Mouse (Mus musculus) neural tube, embryonic 14.5 days (tissue): ENCODE data around the gene Rint1. TPM values are rescaled to one million over a fixed set of nuclear protein-coding genes. Genes with fewer than 3 reads are reported as not detected.
"Not testable (repeated sequence)": the region's sequence is repeated elsewhere in the genome, so short reads cannot be mapped to it uniquely, and the experiment has no call there.

Experiments used
- ATAC-seq: fragments of 200-750 bp; cut with Nextera tagmentation; 2 replicates; pipeline ENCODE4 v1.8.0; 2017; ENCODE audit warnings: low read depth, mild to moderate bottlenecking, moderate TSS enrichment, moderate library complexity
- H3K27ac ChIP-seq: fragments of 300-500 bp; sonication (generic); 2 replicates; pipeline ENCODE4 v1.5.1; 2014; ENCODE audit warnings: low read depth, mild to moderate bottlenecking, control low read depth, low read length, moderate library complexity, mixed read lengths
- H3K27me3 ChIP-seq: fragments of 300-500 bp; sonication (generic); 2 replicates; pipeline ENCODE4 v1.6.1; 2014; ENCODE audit warnings: low read length; ENCODE audit not compliant: control insufficient read depth, insufficient read depth
- H3K36me3 ChIP-seq: fragments of 300-500 bp; sonication (generic); 2 replicates; pipeline ENCODE4 v1.6.1; 2014; ENCODE audit warnings: low read length, mixed read lengths; ENCODE audit not compliant: control insufficient read depth, insufficient read depth
- H3K4me1 ChIP-seq: fragments of 300-500 bp; sonication (generic); 2 replicates; pipeline ENCODE4 v1.6.1; 2014; ENCODE audit warnings: low read length; ENCODE audit not compliant: control insufficient read depth, insufficient read depth
- H3K4me2 ChIP-seq: fragments of 300-500 bp; sonication (generic); 2 replicates; pipeline ENCODE4 v1.6.1; 2014; ENCODE audit warnings: mild to moderate bottlenecking, low read depth, low read length, control low read depth
- H3K4me3 ChIP-seq: fragments of 300-500 bp; sonication (generic); 2 replicates; pipeline ENCODE4 v1.5.1; 2014; ENCODE audit warnings: low read depth, low read length, control low read depth, mixed read lengths
- H3K9ac ChIP-seq: fragments of 300-500 bp; sonication (generic); replicated peaks from 2 replicates; pipeline ENCODE4 v1.6.1; 2014; ENCODE audit warnings: low read depth, mild to moderate bottlenecking, control low read depth, low read length, mixed read lengths
- H3K9me3 ChIP-seq: fragments of 300-500 bp; sonication (generic); 2 replicates; pipeline ENCODE4 v1.6.1; 2016; ENCODE audit warnings: low read length; ENCODE audit not compliant: control insufficient read depth
- WGBS: fragments of 180-500 bp; shearing (Covaris S2); extraction: QIAGEN DNeasy Blood & Tissue Kit; methylation state at CpG from one replicate; pipeline ENCODE4 v1.1.7; 2014; 5-methylcytosine and 5-hydroxymethylcytosine counted together
- polyA plus RNA-seq: library from polyadenylated mRNA; unstranded; fragments of >200 nt; fragmentation: Nextera tagmentation; extraction: Ambion mirVana; gene quantifications from 2 replicates; pipeline ENCODE4 v1.2.1, GENCODE M21; 2014

The Rint1 gene
- polyA plus RNA-seq, 1 experiment from 2014 or later, result 31.1 TPM

DNA sequence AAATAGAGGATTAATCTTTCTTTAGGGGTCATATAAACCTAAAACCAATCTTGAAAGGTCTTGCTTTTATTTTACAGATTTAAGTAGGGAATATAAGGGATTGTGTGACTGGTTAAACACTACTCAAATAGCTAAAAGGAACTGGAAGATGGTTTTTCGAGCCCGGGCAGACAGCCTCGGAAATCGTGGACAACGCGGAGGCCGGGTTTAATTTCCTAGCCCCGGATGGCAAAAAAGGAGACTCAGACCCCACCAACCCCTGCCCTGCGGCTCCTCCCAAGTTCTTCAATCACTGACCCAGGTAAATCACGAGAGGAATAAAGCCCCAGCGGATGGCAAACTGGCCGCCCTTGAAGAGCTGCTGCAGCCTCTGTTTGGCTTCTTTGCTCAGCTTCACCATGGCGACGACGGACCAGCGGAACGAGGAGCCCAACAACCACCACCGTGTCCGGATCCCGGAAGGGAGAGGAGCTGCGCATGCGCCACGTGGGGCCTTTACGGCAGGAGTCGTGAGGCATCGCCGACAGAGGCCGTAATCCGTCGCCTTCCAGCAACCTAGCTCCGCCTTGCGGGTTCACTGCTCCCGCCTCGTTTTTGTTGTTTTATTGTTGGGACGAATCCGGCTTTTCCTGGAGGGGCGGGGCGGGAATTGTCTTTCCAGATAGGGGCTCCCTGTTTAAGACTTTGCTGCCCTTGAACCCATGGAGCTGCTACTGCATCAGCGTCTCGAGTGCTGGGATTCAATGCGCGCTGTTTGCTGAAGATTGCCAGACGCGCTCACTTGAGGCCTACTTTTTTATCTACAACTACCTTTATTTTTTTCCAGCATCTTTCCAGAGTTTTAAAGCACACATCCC lies 56.4 kb downstream of the Rint1 start, which contains the start of gene Tomm7:
Tomm7 (minus strand) TSS at position 488 of the 857 bp plus-strand sequence.
- Histone ChIP-seq H3K4me3 (peak within 1 kb of the TSS; percentile 71), H3K4me2 (peak within 1 kb of the TSS; percentile 83), H3K9ac (peak within 1 kb of the TSS; percentile 68), H3K27ac (peak within 1 kb of the TSS; percentile 83), H3K9me3 (no peaks in the 10 kb centered on the region), H3K4me1 (peaks cover 10% of the 10 kb centered on the region), H3K27me3 (no peaks in the 10 kb centered on the region), H3K36me3 (peaks cover 7% of the 10 kb centered on the region)
- WGBS, result 1% methylated on average over 44 of the region's 44 CpGs
- peak; percentile 95 for ATAC-seq

DNA sequence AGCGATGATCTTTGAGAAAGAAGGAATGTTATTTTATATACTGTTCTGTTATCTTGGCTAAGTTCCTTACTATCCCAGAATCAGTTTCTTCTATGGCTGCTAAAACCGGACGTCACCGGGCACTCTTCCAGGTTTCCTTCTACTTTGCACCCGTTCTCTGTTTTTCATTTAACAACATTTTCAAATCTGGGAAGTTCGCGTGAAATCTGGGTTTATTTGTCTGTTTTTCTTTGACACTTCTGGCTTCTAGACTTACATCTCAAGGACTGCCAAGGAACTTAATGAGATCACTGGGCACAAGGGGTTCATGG lies 57.0 kb downstream of the Rint1 start:
- 40% methylated on average over 7 of the region's 7 CpGs for WGBS
- Histone ChIP-seq H3K27me3 (no peaks in the 10 kb centered on the region), H3K9me3 (no peaks in the 10 kb centered on the region), H3K36me3 (peaks cover 2% of the 10 kb centered on the region), H3K4me1 (peaks cover 10% of the 10 kb centered on the region), H3K4me2 (peak overlapping the region; percentile 83), H3K27ac (peak overlapping the region; percentile 83), H3K9ac (peak overlapping the region; percentile 50; the same call in 1 of the 2 replicates), H3K4me3 (peak overlapping the region; percentile 71)
- peak; percentile 13; the same call in 1 of the 2 replicates for ATAC-seq

DNA sequence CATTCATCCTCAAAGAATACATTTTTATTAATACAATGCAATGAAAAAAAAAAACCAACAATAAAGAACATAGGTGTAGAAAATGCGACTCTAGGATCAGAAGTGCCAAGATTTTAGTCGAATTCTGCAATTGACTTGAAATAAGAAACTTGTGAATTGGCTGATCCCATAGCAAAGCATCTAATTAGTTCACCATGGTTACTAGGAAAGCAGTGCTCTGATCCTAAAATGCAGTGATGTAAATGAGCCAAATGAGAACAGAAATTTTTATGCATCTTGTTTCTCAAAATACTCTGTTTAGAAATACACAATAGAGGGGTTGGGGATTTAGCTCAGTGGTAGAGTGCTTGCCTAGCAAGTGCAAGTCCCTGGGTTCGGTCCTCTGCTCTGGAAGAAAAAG lies 57.6 kb downstream of the Rint1 start:
- no peak for ATAC-seq
- no peak overlapping the region for H3K9ac ChIP-seq
- H3K4me3 ChIP-seq, result no peak overlapping the region
- H3K36me3 ChIP-seq, result peaks cover 2% of the 10 kb centered on the region; the same call in 1 of the 2 replicates
- no peaks in the 10 kb centered on the region for H3K9me3 ChIP-seq
- H3K4me1 ChIP-seq, result peaks cover 10% of the 10 kb centered on the region
- H3K4me2 ChIP-seq, result no peak overlapping the region
- H3K27ac ChIP-seq, result no peak overlapping the region
- 83% methylated on average over 3 of the region's 3 CpGs for WGBS
- no peaks in the 10 kb centered on the region for H3K27me3 ChIP-seq

DNA sequence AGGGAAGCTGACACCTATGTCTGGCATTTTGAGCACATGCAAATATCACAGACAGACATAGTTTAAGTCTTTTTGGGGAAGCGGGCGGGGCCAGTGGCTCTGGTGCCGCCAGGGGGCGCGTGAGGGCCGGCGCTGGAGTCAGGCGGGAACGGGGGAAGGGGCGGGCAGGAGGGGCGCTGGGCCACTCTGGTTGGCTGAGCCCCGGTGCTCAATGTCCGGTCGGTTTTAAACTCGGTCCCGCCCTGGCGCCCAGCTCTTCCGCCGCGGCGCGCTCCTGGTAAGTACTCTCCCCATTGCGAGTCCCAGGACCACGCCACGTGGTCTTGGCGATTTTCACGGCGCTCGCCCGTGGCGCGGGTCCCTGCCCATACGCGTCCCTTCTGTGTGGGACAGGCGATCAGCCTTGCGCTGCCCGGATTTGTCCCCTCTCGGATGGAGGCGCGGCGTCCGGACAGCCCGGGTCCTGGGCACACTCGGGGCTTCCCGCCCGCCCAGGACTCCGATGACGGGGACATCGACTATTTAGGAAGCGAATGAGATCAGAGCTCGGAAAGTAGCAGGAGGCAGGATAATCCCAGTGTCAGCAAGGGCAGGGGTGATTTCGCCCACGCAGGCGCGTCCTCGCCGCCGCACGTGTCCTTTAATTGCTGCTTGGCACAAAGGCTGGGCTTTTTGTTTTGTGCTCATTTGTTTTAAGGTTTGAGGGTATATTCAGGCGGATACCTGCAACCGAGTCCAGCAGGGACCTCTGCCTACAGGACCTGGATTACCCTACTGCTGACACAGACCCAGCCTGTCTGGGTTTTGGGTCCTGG lies 63.0 kb downstream of the Rint1 start:
- H3K27me3 ChIP-seq, result no peaks in the 10 kb centered on the region
- H3K27ac ChIP-seq, result peak overlapping the region; percentile 60
- H3K4me3 ChIP-seq, result peak overlapping the region; percentile 88
- H3K9me3 ChIP-seq, result no peaks in the 10 kb centered on the region
- peaks cover 6% of the 10 kb centered on the region; the same call in 1 of the 2 replicates for H3K4me1 ChIP-seq
- under 1% methylated on average over 57 of the region's 61 CpGs for WGBS
- peak; percentile 96 for ATAC-seq
- peaks cover 12% of the 10 kb centered on the region; the same call in 1 of the 2 replicates for H3K36me3 ChIP-seq
- H3K4me2 ChIP-seq, result peak overlapping the region; percentile 75
- H3K9ac ChIP-seq, result peak overlapping the region; percentile 76

DNA sequence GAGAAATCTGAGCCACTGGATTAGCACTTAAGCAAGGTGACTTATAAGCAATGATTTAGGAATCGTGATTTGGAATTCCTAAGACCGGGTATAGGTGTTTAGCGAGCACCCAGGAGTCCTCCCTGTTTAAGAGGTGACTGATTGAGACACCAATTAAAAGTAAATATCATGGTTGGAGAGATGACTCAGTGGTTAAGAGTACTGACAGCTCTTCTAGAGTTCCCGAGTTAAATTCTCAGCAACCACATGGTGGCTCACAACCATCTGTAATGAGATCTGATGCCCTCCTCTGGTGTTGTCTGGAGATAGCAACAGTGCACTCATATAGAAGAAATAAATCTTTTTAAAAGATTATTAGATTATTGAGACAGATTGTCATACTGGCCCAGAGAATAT lies 63.6 kb downstream of the Rint1 start:
- peak overlapping the region; percentile 88 for H3K4me3 ChIP-seq
- peaks cover 17% of the 10 kb centered on the region; the same call in 1 of the 2 replicates for H3K36me3 ChIP-seq
- H3K4me2 ChIP-seq, result peak overlapping the region; percentile 75
- WGBS, result 15% methylated on average over 4 of the region's 4 CpGs
- peak overlapping the region; percentile 60 for H3K27ac ChIP-seq
- H3K9me3 ChIP-seq, ATAC-seq, H3K4me1 ChIP-seq, H3K27me3 ChIP-seq: not testable (repeated sequence)
- peak overlapping the region; percentile 76 for H3K9ac ChIP-seq

DNA sequence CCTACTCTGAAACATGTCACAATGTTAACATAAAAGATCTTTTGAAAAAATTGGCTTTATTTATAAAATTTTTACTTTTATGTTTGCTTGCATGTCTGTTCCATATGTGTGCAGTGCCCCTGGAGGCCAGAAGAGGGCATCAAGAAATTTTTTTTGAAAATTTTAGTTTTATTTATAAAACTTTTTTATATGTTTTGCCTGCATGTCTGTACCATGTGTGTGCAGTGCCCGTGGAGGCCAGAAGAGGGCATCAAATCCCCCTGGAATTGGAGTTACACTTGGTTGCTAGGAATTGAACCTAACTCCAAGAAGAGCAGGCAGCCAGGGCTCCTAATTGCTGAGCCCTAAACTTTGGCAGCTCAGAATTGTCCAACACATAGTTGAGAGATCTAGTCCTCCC lies 65.4 kb downstream of the Rint1 start:
- H3K9ac ChIP-seq, H3K4me1 ChIP-seq, H3K27ac ChIP-seq, H3K9me3 ChIP-seq, H3K4me3 ChIP-seq, ATAC-seq, H3K4me2 ChIP-seq, H3K27me3 ChIP-seq: not testable (repeated sequence)
- peaks cover 17% of the 10 kb centered on the region; the same call in 1 of the 2 replicates for H3K36me3 ChIP-seq
- 98% methylated on average over 1 of the region's 1 CpGs for WGBS

DNA sequence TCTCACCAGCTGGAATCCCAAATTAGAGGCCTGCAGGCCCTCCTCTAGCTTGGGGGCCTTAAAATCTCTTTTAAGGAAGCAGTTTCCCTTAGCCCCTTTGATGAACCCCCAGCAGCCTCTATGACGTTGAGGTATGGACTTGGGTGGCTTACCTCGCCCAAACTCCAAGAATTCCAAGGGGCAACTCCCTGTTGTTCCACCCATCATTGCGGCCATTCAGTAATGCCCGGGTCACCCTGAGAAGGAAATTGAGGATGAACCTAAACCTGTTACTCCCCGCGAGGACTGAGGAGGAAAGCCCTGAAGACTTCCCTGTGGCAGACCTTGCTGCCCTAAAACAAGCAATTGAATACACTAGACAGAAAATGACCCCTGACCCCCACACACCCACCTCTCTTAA lies 68.0 kb downstream of the Rint1 start:
- H3K36me3 ChIP-seq, result peaks cover 17% of the 10 kb centered on the region; the same call in 1 of the 2 replicates
- ATAC-seq, result no peak
- no peak overlapping the region for H3K9ac ChIP-seq
- 94% methylated on average over 6 of the region's 6 CpGs for WGBS
- no peaks in the 10 kb centered on the region for H3K27me3 ChIP-seq
- peaks cover 6% of the 10 kb centered on the region; the same call in 1 of the 2 replicates for H3K4me1 ChIP-seq
- no peak overlapping the region for H3K4me2 ChIP-seq
- H3K9me3 ChIP-seq, result no peaks in the 10 kb centered on the region
- no peak overlapping the region for H3K4me3 ChIP-seq
- no peak overlapping the region for H3K27ac ChIP-seq

DNA sequence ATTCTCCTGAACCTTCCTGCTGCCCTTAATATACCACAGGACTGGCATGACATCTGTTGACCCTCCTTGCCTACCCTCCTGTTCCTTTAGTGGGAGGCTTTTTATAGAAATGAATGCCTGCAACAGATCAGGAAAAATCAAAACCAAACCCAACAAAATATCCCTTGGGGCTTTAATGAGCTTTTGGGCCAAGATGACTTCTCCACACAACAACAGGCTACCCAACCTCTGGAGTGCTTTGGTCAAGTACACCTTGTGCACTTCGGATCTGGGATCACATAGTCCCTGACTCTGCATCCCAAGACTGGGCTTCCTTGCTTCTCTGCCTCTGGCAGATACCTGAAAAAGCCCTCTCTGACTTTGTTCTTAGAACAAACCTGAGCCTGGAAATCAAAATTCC lies 68.7 kb downstream of the Rint1 start:
- no peak overlapping the region for H3K27ac ChIP-seq
- H3K4me1 ChIP-seq, result peaks cover 6% of the 10 kb centered on the region; the same call in 1 of the 2 replicates
- WGBS, result 85% methylated on average over 1 of the region's 1 CpGs
- no peaks in the 10 kb centered on the region for H3K27me3 ChIP-seq
- no peak overlapping the region for H3K4me3 ChIP-seq
- no peaks in the 10 kb centered on the region for H3K9me3 ChIP-seq
- no peak overlapping the region for H3K9ac ChIP-seq
- no peak for ATAC-seq
- H3K4me2 ChIP-seq, result no peak overlapping the region
- peaks cover 17% of the 10 kb centered on the region; the same call in 1 of the 2 replicates for H3K36me3 ChIP-seq

DNA sequence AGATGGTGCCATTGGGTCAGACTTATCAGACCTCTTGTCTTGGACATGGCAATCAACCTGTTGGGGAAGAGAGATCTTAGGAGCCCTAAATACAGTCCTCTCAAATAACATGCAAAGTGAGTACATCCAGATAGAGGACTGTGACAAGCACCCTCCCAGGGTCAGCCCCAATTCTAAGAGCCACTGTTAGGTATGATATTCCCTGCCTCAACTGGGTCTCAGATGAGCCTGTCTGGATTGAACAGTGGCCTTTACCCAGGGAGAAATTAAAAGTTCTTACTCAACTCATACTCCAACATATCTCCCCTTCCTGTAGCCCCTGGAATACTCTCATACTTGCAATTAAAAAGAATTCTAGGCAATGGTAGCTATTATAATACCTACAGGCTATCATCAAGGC lies 69.7 kb downstream of the Rint1 start:
- no peaks in the 10 kb centered on the region for H3K27me3 ChIP-seq
- no peaks in the 10 kb centered on the region for H3K9me3 ChIP-seq
- peaks cover 17% of the 10 kb centered on the region; the same call in 1 of the 2 replicates for H3K36me3 ChIP-seq
- H3K9ac ChIP-seq, result no peak overlapping the region
- H3K4me1 ChIP-seq, result no peaks in the 10 kb centered on the region
- no peak for ATAC-seq
- H3K4me2 ChIP-seq, result no peak overlapping the region
- no peak overlapping the region for H3K4me3 ChIP-seq
- no peak overlapping the region for H3K27ac ChIP-seq
